Mouse (Mus musculus) liver, postnatal 0 days (tissue): ENCODE results near the gene Gm45140.

Experiments used
- CTCF ChIP-seq: sonication (generic); IDR thresholded peaks from 2 replicates; pipeline ENCODE4 v1.5.1; 2016; ENCODE audit warnings: antibody characterized with exemption, low read depth
- EP300 ChIP-seq: IDR thresholded peaks from 2 replicates; pipeline ENCODE4 v1.6.1; 2016; ENCODE audit warnings: antibody characterized with exemption, low read depth, mild to moderate bottlenecking

DNA sequence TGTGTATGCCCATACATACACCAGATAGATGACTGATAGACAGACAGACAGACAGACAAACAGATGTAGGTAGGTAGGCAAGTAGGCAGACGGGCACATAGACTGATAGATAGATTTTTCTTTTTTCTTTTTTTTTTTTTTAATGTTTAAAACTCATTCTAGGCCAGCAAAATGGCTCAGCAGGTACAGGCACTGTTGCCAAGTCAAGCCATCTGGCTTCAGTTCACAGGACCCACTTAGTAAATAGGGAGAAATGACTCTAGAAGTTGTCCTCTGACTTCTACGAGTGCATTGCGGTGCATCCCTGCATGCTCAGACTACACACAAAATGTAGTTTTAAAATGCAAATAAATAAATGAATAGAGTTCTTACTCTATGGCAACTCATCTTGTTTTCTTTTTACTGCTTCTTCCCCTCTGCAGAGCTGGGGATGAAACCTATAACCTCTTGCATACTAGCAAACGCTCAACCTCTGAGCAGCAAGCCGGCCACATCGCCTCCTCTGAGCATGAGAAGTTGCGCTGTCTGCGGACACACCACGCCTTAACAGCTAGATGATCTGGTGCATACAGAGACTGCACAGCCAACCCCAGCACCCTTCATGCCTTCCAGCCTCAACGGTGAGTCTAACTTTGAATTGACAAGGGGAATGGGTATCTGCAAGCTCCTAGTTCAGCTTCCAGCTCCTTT lies 41.6 kb downstream of the Gm45140 start:
- TF ChIP-seq EP300 = no peak
- no peak for TF ChIP-seq CTCF
